Mouse (Mus musculus) spleen, postnatal 10 days (tissue): ENCODE measurements at regions not wholly inside any gene's neighbourhood (a gene's known extent, or its start where the extent isn't known, plus 50 kb on each side); places are given as distances from the start of the nearest gene placed in this dataset.
"Not testable (repeated sequence)": the region's sequence is repeated elsewhere in the genome, so short reads cannot be mapped to it uniquely, and the experiment has no call there.

Source experiments
- DNase-seq, 2 experiments: peaks; one replicate each; pipeline ENCODE4 v3.0.0; 2021 to 2022; ENCODE audit warnings: low spot score in 2 of 2

GRCm38 (mm10) chr12:40898414-40899027, 125.4 kb upstream of the Immp2l start:
- no peak for DNase-seq

DNA sequence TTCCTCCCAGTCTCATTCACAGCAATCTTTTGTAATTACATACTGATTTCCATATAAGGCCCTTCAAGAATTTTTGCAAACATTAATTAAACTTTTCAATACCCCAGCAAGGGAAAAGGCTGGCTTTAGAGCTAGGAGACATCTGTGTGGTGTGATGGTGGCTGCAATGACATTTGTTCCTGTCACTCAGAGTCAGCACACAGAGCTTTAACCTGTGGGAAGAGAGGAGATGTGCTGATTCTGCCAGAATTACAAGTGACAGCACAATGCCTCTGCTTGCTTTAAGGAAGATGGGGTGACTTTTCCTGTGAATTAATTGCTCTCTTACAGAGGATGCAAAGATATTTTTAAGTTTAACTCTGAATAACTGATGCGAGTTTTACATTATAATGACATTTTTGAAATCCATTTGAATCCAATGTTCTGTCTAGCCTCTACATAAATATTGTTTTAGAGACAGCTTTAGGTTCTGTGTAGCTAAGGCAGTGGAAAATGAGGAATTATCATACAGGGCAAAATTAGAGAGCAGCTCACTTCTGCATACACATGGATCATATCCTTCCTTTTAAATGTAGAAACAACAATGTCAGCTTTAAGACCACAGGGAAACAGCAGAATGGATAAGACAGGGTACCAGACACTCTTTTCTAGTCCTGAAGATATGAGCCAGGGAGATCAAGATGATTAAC, 118.1 kb upstream of the Immp2l start:
- DNase-seq: no peak

DNA sequence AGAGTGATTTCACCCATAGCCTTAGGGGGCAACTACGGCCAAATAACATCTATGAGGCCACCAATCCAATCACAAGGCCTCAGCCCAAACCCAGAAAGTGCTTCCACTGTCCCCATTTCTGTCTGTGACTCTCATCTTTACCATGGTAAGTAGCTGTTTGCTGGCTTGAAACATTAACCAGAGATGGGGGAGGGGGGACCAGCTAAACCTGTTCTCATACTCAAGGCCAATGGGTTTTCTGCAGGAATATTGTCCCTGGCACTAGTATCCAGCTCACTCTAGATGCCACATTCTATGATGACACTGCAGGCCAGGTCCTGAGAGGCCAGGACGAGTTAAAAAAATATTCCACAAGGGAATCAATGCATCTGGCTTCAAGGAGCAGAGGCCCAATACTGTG, 117.1 kb upstream of the Immp2l start:
- DNase-seq: no peak

GRCm38 (mm10) chr12:40908809-40909795, 114.8 kb upstream of the Immp2l start:
- no peak for DNase-seq

DNA sequence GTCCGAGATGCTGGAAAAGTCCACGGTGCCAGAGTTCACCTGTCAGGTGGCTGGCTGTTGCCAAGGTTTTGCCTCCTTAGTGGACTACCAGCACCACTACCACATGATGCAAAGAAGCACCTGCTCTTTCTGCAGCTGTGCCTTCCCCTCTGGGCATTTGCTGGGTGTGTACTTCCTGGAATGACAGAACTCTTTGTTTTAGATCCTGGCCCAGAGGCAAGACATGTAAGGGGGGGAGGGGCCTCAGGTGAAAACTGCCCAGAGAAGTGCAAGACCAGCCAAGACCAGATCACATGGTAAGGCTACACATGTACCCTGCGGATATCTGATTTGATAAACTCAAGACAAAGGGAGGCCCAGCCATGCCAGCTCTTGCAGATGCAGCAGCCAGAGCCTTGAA, 106.4 kb upstream of the Immp2l start:
- DNase-seq: no peak

DNA sequence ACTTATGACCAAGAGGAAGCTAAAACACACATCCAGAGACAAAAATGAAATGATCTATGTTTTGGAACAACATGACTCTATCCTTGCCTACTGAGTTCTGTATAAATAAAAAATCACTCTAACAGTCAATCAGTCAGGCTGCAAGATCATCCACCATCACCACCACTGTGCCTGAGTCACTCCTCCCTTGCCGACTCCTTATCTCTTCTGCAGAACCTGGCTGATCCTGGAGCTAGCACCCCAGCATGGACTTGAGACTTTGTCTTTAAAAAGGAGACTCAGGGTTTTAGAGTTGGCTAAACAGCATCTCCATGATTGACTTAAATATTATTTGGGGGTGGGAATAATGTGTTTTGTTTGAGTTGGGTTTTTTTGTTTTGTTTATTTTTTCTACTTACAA, 101.9 kb upstream of the Immp2l start:
- no peak for DNase-seq

GRCm38 (mm10) chr12:40926681-40927080, 97.2 kb upstream of the Immp2l start:
- no peak for DNase-seq

DNA sequence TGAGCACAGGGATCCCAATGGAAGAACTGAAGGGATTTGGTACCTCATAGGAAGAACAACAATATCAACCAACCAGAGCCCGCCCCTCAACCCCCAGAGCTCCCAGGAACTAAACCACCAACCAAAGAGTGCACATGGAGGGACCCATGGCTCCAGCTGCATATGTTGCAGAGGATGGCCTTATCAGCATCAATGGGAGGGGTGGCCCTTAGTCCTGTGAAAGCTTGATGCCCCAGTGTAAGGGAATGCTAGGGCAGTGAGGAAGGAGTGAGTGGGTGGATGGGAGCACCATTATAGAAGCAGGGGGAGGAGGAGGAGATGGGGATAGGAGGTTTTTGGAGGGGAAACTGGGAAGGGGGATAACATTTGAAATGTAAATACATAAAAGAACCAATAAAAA, 94.5 kb upstream of the Immp2l start:
- not testable (repeated sequence) for DNase-seq

DNA sequence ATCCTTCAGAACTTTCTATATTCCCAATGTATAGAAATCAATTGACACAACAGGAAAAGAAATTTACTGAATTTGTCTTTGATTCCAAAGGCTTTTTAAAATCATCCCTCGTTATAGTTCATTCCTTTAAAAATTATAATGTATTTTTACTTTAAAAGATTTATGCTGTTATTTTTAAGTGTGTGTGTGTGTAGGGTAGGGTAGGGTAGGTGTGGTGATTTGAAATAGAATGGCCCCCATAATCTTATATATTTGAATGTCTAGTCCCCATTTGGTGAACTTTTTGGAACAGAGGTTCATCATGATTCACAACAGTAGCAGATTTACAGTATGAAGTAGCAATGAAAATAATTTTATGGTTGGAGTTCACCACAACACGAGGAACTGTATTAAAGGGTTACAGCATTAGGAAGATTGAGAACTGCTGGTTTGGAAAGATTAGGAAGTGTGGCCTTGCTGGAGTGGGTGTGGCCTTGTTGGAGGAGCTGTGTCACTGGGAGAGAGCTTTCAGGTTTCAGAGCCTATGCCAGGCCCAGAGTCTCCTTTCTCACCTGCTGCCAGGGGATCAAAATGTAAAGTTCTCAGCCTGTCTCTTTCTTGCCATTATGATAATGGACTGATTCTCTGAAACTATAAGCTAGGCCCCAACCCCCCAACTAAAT, 88.7 kb upstream of the Immp2l start:
- DNase-seq: peak in 1 of 2 experiments; percentile 49

GRCm38 (mm10) chr12:40937037-40937436, 86.9 kb upstream of the Immp2l start:
- no peak for DNase-seq

GRCm38 (mm10) chr12:40946888-40947287, 77.0 kb upstream of the Immp2l start:
- no peak for DNase-seq

- no peak for DNase-seq
These were observed 74.3 kb upstream of the Immp2l start for GRCm38 (mm10) chr12:40949580-40949979.

DNA sequence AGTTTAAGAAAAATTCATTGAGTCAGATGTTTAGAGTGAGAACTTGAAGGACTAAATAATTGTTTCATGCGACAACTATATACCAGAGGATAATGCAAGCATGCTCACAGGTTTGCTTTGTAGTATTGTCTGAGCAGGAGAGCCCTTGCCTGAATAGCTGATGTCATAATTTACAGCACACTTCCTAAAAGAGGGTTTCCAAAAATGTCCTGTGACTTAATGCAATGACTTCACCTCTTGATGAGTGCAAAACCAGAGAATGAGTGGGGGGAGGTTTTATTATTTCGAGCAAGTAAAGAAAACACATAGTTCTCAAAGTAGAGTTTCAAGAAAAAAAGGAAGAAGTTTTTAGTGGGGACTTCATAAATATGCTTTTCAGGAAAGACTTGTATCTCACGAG, 65.4 kb upstream of the Immp2l start:
- DNase-seq: no peak

GRCm38 (mm10) chr12:40964996-40965395, 58.9 kb upstream of the Immp2l start:
- no peak for DNase-seq

GRCm38 (mm10) chr12:40966308-40966707, 57.6 kb upstream of the Immp2l start:
- DNase-seq: no peak

GRCm38 (mm10) chr12:40966723-40967122, 57.2 kb upstream of the Immp2l start:
- DNase-seq: peak; percentile 14 to 45

- DNase-seq: no peak
These were observed 51.0 kb upstream of the Immp2l start for GRCm38 (mm10) chr12:40972844-40973243.
